Mouse (Mus musculus): ENCODE measurements around the gene Rhebl1. TPM values are rescaled to one million over a fixed set of nuclear protein-coding genes. Genes with fewer than 3 reads are reported as not detected.
"Not testable (repeated sequence)": the region's sequence is repeated elsewhere in the genome, so short reads cannot be mapped to it uniquely, and the experiment has no call there.

The Rhebl1 gene
- polyA plus RNA-seq, 1 experiment from 2014 or later, result 38.7 TPM

DNA sequence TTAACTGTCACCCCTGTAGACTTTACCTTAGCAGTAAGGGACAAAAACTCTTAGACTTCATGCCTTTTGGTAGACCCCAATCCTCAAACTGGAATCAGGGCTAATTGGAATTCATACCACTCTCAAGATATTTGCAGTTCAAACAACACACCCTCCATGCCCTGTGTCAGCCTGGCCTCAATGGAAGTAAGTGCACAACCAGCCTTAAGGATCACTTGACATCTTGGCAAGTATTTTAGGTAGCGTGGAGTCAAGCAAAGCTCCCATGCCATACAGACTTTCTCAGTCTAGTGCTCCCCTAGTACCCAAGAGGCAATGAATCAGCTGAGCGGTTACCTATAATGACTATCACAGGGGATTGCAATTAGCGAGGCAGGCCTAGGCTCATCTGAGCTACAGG lies 36.7 kb upstream of the Rhebl1 start:
- Histone ChIP-seq H3K36me3 (ENCODE audit: control insufficient read depth, insufficient read depth, low read length) (peaks cover 8% of the 10 kb centered on the region; the same call in 1 of the 2 replicates), H3K9ac (ENCODE audit: low read depth, low read length) (no peak overlapping the region), H3K9me3 (replicated peaks; ENCODE audit: control insufficient read depth, low read length, poor library complexity, severe bottlenecking) (no peaks in the 10 kb centered on the region), H3K27ac (ENCODE audit: low read length) (no peak overlapping the region), H3K4me1 (ENCODE audit: control insufficient read depth, insufficient read depth, low read length) (peaks cover 29% of the 10 kb centered on the region), H3K4me3 (ENCODE audit: low read depth, low read length) (no peak overlapping the region), H3K27me3 (ENCODE audit: control insufficient read depth, insufficient read depth, low read depth, low read length) (no peaks in the 10 kb centered on the region), H3K4me2 (ENCODE audit: low read length) (no peak overlapping the region)
- no peak for ATAC-seq
- WGBS, result 75% methylated on average over 3 of the region's 3 CpGs

DNA sequence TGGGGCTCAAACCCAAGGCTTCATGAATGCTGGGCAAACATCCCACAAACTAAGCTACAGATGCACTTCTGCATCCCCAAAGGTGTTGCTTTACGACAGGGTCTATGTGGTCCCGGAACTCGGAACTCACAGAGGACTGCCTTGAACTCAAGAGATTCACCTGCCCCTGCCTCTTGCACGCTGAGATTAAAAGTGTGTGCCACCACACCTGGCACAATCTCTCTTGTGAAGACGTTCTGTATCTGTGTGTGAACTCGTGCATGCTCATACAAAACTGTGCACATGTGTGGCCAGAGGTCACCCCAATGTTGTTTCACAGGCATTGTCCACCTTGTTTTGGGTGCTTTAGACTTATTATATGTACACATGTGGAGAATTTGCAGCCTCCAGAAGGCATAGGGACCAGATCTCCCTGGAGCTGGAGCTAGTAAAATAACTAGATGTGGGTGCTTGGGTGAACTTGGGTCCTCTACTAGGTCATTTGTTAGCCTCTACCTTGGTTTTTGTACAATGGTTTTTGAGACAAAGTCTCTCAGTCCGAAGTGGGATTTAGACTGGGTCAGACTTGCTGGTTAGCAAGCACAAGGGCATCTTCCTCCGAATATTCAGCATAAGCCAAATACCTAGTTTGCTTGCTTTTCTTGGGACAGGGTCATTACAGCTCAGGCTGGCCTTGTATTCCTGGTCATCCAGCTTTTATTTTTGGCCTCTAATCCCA lies 35.8 kb upstream of the Rhebl1 start:
- 59% methylated on average over 8 of the region's 8 CpGs for WGBS
- H3K4me3 ChIP-seq (ENCODE audit: low read depth, low read length), result no peak overlapping the region
- H3K9ac ChIP-seq (ENCODE audit: low read depth, low read length), result no peak overlapping the region
- H3K4me2 ChIP-seq (ENCODE audit: low read length), result no peak overlapping the region
- H3K27me3 ChIP-seq (ENCODE audit: control insufficient read depth, insufficient read depth, low read depth, low read length), result no peaks in the 10 kb centered on the region
- no peaks in the 10 kb centered on the region for H3K9me3 ChIP-seq (replicated peaks; ENCODE audit: control insufficient read depth, low read length, poor library complexity, severe bottlenecking)
- H3K27ac ChIP-seq (ENCODE audit: low read length), result no peak overlapping the region
- ATAC-seq, result no peak
- peaks cover 8% of the 10 kb centered on the region; the same call in 1 of the 2 replicates for H3K36me3 ChIP-seq (ENCODE audit: control insufficient read depth, insufficient read depth, low read length)
- H3K4me1 ChIP-seq (ENCODE audit: control insufficient read depth, insufficient read depth, low read length), result peaks cover 22% of the 10 kb centered on the region

DNA sequence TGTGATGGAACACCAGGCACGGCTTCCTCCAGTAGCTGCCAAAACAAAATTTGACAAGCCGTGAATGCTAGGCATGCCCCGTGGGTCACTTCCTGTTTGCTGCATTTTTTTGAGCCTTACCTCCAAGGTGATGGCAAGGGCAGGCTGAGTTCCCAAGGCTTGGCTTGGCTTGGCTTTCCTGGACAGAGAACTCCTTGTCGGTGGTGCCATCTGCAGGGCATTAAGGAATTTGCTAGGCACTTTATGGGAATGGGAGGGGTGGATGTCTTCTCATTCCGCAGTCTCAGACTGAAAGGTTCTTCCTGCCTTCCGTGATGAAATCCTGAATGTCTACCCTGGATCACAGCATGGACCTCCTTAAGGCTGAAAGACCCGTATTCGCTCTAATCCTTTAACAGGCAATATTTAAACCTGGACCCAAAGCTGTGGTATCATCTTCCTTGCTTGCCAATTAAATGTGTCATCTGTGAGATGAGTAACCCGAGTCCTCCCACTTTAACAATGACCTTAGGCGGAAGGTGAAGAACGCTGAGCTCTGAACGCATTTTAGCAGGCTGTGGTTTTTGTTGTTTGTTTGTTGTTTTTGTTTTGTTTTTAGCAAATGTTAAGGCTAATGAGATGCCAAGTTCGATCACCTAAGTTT lies 34.4 kb upstream of the Rhebl1 start:
- H3K4me1 ChIP-seq (ENCODE audit: control insufficient read depth, insufficient read depth, low read length), result peaks cover 20% of the 10 kb centered on the region
- ATAC-seq, result peak; percentile 65; the same call in 1 of the 2 replicates
- no peak overlapping the region for H3K4me3 ChIP-seq (ENCODE audit: low read depth, low read length)
- H3K27ac ChIP-seq (ENCODE audit: low read length), result no peak overlapping the region
- H3K36me3 ChIP-seq (ENCODE audit: control insufficient read depth, insufficient read depth, low read length), result peaks cover 8% of the 10 kb centered on the region; the same call in 1 of the 2 replicates
- no peaks in the 10 kb centered on the region for H3K9me3 ChIP-seq (replicated peaks; ENCODE audit: control insufficient read depth, low read length, poor library complexity, severe bottlenecking)
- peak overlapping the region; percentile 29; the same call in 1 of the 2 replicates for H3K4me2 ChIP-seq (ENCODE audit: low read length)
- H3K27me3 ChIP-seq (ENCODE audit: control insufficient read depth, insufficient read depth, low read depth, low read length), result no peaks in the 10 kb centered on the region
- peak overlapping the region; percentile 25; the same call in 1 of the 2 replicates for H3K9ac ChIP-seq (ENCODE audit: low read depth, low read length)
- 14% methylated on average over 13 of the region's 13 CpGs for WGBS

DNA sequence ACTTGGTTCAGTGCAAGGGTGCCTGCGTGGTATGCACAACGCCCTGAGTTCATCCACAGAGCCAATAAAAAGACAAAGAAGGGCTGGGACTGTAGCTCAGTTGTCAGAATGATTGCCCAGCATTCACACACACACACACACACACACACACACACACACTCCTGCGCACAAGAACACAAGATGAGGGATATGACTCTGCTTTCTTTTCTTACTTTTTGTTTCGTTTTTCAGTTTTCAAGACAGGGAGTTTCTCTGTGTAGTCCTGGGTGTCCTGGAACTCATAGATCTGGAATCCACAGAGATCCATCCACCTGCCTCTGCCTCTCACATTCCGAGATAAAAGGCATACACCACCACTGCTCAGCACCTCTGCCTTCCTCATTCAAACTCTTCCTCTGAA lies 33.2 kb upstream of the Rhebl1 start:
- H3K9me3 ChIP-seq (replicated peaks; ENCODE audit: control insufficient read depth, low read length, poor library complexity, severe bottlenecking), result no peaks in the 10 kb centered on the region
- 82% methylated on average over 5 of the region's 5 CpGs for WGBS

DNA sequence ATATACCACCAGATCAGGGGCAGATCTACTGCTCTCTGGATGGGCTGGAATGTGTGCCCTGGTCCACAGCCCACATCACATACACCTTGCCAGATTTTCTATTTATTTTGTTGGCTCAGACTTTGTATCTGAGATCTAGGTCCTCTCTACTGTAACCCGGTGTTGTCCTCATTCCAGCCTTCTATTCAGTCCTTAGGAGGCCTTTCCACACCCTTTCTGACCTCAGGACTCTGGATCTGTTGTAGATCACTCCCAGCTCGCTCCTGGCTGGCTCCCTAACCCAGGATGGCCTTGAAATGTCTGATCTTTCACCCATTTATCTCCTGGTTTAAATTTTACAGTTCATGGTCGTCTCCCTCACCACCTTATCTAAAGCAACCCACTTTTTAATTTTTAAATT lies 30.3 kb upstream of the Rhebl1 start:
- H3K4me2 ChIP-seq (ENCODE audit: low read length), result no peak overlapping the region
- WGBS, result 79% methylated on average over 3 of the region's 3 CpGs
- no peaks in the 10 kb centered on the region for H3K27me3 ChIP-seq (ENCODE audit: control insufficient read depth, insufficient read depth, low read depth, low read length)
- H3K9me3 ChIP-seq (replicated peaks; ENCODE audit: control insufficient read depth, low read length, poor library complexity, severe bottlenecking), result no peaks in the 10 kb centered on the region
- H3K4me1 ChIP-seq (ENCODE audit: control insufficient read depth, insufficient read depth, low read length), result peaks cover 8% of the 10 kb centered on the region
- no peak overlapping the region for H3K27ac ChIP-seq (ENCODE audit: low read length)
- no peak for ATAC-seq
- no peak overlapping the region for H3K9ac ChIP-seq (ENCODE audit: low read depth, low read length)
- H3K4me3 ChIP-seq (ENCODE audit: low read depth, low read length), result no peak overlapping the region
- H3K36me3 ChIP-seq (ENCODE audit: control insufficient read depth, insufficient read depth, low read length), result no peaks in the 10 kb centered on the region

More for the DNA sequence above, 33.2 kb upstream of the Rhebl1 start:
- H3K4me1 ChIP-seq (ENCODE audit: control insufficient read depth, insufficient read depth, low read length), result peaks cover 16% of the 10 kb centered on the region
- no peak overlapping the region for H3K4me2 ChIP-seq (ENCODE audit: low read length)
- ATAC-seq, result no peak
- H3K27ac ChIP-seq (ENCODE audit: low read length), result no peak overlapping the region
- peaks cover 8% of the 10 kb centered on the region; the same call in 1 of the 2 replicates for H3K36me3 ChIP-seq (ENCODE audit: control insufficient read depth, insufficient read depth, low read length)
- no peak overlapping the region for H3K9ac ChIP-seq (ENCODE audit: low read depth, low read length)
- H3K4me3 ChIP-seq (ENCODE audit: low read depth, low read length), result no peak overlapping the region
- no peaks in the 10 kb centered on the region for H3K27me3 ChIP-seq (ENCODE audit: control insufficient read depth, insufficient read depth, low read depth, low read length)

DNA sequence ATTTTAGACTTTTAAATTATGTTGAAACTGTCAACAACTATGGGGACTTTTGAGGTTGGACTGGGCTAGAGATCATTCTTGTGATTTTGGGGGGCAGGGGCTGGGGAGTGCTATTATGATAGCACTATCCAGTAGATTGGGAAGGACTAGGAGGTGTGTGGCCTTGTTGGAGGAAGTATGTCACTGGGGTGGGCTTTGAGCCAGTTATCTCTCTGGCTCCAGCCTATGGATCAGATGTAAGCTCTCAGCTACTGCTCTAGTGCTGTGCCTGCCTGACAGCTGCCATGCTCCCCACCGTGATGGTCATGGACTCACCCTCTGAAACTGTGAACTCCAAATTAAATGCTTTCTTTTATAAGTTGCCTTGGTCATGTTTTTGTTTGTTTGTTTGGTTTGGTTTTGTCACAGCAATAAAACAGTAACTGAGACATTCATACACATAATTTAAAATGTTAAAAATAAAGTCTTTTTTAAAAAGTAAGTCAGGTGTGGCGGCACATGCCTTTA lies 28.7 kb upstream of the Rhebl1 start:
- Histone ChIP-seq H3K9ac (ENCODE audit: low read depth, low read length) (no peak overlapping the region), H3K27me3 (ENCODE audit: control insufficient read depth, insufficient read depth, low read depth, low read length) (no peaks in the 10 kb centered on the region), H3K4me1 (ENCODE audit: control insufficient read depth, insufficient read depth, low read length) (no peaks in the 10 kb centered on the region), H3K9me3 (replicated peaks; ENCODE audit: control insufficient read depth, low read length, poor library complexity, severe bottlenecking) (no peaks in the 10 kb centered on the region), H3K4me2 (ENCODE audit: low read length) (no peak overlapping the region), H3K36me3 (ENCODE audit: control insufficient read depth, insufficient read depth, low read length) (no peaks in the 10 kb centered on the region), H3K27ac (ENCODE audit: low read length) (no peak overlapping the region), H3K4me3 (ENCODE audit: low read depth, low read length) (no peak overlapping the region)
- WGBS, result 88% methylated on average over 2 of the region's 2 CpGs
- ATAC-seq, result no peak

DNA sequence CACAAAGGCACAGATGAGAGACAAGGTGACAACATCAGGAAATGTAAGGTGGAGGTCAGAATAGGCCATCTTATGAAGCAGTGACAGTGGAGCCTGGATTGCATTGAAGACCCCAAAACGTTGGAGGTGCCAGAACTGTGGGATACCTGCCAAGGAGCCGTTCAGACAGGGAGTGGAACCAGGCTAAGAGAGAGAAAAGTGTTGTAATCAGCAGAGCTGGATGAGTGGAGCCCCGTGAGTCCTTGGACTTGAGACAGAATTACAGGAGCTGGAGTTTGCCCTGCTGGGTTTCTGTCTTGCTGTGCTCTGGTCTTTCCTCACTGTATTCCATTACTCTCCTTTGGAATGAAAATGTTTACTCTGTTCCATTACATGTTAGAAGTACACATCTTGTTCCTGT lies 28.2 kb upstream of the Rhebl1 start:
- H3K4me3 ChIP-seq (ENCODE audit: low read depth, low read length), result no peak overlapping the region
- no peaks in the 10 kb centered on the region for H3K27me3 ChIP-seq (ENCODE audit: control insufficient read depth, insufficient read depth, low read depth, low read length)
- no peak overlapping the region for H3K4me2 ChIP-seq (ENCODE audit: low read length)
- H3K4me1 ChIP-seq (ENCODE audit: control insufficient read depth, insufficient read depth, low read length), result no peaks in the 10 kb centered on the region
- H3K9ac ChIP-seq (ENCODE audit: low read depth, low read length), result no peak overlapping the region
- H3K36me3 ChIP-seq (ENCODE audit: control insufficient read depth, insufficient read depth, low read length), result no peaks in the 10 kb centered on the region
- H3K9me3 ChIP-seq (replicated peaks; ENCODE audit: control insufficient read depth, low read length, poor library complexity, severe bottlenecking), result no peaks in the 10 kb centered on the region
- H3K27ac ChIP-seq (ENCODE audit: low read length), result no peak overlapping the region
- 57% methylated on average over 3 of the region's 3 CpGs for WGBS
- ATAC-seq, result no peak

DNA sequence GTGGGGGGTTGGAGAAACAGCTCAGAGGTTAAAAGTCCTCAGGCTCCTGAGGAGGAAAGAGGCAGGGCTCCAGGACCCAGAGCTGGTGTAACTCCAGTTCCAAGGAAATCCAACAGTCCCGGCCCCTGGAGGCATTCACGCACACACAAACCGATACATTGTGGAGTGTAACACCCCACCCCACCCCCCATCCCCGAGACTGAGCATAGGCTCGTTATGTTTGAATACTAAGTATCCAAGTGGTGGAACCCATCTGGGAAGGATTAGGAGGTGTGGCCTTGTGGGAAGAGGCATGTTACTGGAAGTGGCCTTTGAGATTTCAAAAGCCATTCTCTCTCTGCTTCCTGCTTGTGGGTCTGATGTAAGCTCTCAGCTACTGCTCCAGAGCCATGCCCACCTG lies 27.2 kb upstream of the Rhebl1 start:
- Histone ChIP-seq H3K4me1 (ENCODE audit: control insufficient read depth, insufficient read depth, low read length) (peaks cover 4% of the 10 kb centered on the region), H3K27ac (ENCODE audit: low read length) (no peak overlapping the region), H3K27me3 (ENCODE audit: control insufficient read depth, insufficient read depth, low read depth, low read length) (no peaks in the 10 kb centered on the region), H3K36me3 (ENCODE audit: control insufficient read depth, insufficient read depth, low read length) (no peaks in the 10 kb centered on the region), H3K4me2 (ENCODE audit: low read length) (no peak overlapping the region), H3K9ac (ENCODE audit: low read depth, low read length) (no peak overlapping the region), H3K4me3 (ENCODE audit: low read depth, low read length) (no peak overlapping the region), H3K9me3 (replicated peaks; ENCODE audit: control insufficient read depth, low read length, poor library complexity, severe bottlenecking) (no peaks in the 10 kb centered on the region)
- WGBS, result 81% methylated on average over 5 of the region's 5 CpGs
- no peak for ATAC-seq

DNA sequence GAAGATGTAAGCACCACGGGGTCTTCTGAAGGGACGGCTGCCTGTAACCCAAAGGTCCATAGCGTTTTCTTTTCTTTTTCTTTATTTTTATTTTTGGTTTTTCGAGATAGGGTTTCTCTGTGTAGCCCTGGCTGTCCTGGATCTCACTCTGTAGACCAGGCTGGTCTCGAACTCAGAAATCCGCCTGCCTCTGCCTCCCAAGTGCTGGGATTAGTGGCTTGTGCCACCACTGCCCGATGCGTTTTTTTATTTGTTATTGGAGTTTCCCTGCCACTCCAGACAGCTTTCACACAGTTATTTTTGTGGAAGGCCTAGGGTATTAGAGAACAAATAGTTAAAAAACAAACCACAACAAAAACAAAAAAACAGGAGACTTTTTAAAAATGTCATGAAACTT lies 24.2 kb upstream of the Rhebl1 start:
- H3K4me1 ChIP-seq (ENCODE audit: control insufficient read depth, insufficient read depth, low read length), result peaks cover 21% of the 10 kb centered on the region
- H3K27ac ChIP-seq (ENCODE audit: low read length), result peak overlapping the region; percentile 60
- not testable (repeated sequence) for ATAC-seq; H3K9me3 ChIP-seq (replicated peaks; ENCODE audit: control insufficient read depth, low read length, poor library complexity, severe bottlenecking); H3K27me3 ChIP-seq (ENCODE audit: control insufficient read depth, insufficient read depth, low read depth, low read length); H3K36me3 ChIP-seq (ENCODE audit: control insufficient read depth, insufficient read depth, low read length)
- H3K4me3 ChIP-seq (ENCODE audit: low read depth, low read length), result peak overlapping the region; percentile 81
- H3K9ac ChIP-seq (ENCODE audit: low read depth, low read length), result peak overlapping the region; percentile 55
- H3K4me2 ChIP-seq (ENCODE audit: low read length), result peak overlapping the region; percentile 56
- WGBS, result 25% methylated on average over 8 of the region's 8 CpGs
